Mouse (Mus musculus): ENCODE results near the gene Srpk2.
"Not testable (repeated sequence)": the region's sequence is repeated elsewhere in the genome, so short reads cannot be mapped to it uniquely, and the experiment has no call there.

DNA sequence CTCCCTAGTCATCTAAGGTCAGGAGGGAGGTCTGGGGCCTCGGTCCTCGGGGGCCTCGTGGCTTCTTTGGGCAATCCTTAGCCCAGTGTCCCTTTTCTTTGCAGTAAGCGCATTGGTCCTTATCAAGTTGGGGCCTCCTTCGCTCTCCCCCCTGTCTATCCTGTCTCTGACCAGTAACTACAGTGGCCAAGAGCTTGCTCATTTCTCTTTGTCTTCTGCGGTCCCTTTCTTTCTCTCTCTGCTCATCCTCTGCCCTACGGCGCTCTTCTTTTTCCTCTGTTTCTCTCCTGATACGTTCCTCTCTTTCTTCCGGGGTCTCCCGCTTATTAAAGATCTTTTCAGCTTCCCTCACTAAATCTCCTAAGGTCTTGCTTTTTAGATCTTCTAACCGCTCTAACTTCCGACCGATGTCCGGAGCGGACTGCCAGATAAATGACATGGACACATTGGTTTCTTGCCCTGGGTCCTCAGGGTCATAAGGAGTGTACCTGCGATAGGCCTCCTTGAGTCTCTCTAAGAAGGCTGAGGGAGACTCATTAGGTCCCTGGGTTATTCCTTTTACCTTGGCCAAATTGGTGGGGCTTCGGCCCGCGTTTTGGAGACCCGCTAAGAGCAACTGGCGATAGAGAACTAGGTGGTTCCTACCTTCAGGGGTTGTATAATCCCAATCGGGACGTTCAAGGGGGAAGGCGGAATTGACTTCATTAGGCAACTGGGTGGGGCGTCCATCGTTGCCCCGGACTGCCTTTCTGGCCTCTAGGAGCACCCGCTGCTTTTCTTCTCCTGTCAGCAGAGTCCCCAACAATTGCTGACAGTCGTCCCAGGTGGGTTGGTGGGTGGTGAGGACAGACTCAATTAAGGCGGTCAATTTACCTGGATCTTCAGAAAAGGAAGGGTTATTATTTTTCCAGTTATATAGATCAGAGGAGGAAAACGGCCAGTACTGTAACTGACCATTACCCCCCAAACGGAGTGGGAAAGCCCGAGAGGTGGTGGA, 22.5 kb upstream of the Srpk2 start:
- TF ChIP-seq POLR2A (IDR thresholded peaks at IDR 0.05; ENCODE audit: low read depth, low read length); CTCF (IDR thresholded peaks at IDR 0.05; ENCODE audit: extremely low read depth, insufficient read length, insufficient replicate concordance, low read depth, low read length): not testable (repeated sequence)

All from small intestine, adult 2 months (tissue).